ENCODE assay signal across 18 mouse cellular contexts in genomic region chr16:93055545-93055944, GRCm38 (mm10).
"Had no signal": no experiment of that assay in that cellular context is flagged by ENCODE, and none has a peak within 500 bp of the region (broad histone marks: within the 10 kb centered on the region; RNA-seq: fewer than 3 reads in every experiment).

No protein-coding gene starts in this region.

- H3K9ac ChIP-seq: liver, embryonic 12.5 days; liver, embryonic 14.5 days; lung, embryonic 14.5 days; midbrain, embryonic 12.5 days; neural tube, embryonic 13.5 days; neural tube, embryonic 15.5 days had no signal

- H3K9me3 ChIP-seq: liver, embryonic 12.5 days; midbrain, embryonic 10.5 days; midbrain, embryonic 12.5 days; neural tube, embryonic 13.5 days; neural tube, embryonic 15.5 days had no signal

- H3K27ac ChIP-seq: liver, embryonic 12.5 days; liver, embryonic 14.5 days; midbrain, embryonic 10.5 days; midbrain, embryonic 12.5 days; neural tube, embryonic 13.5 days; neural tube, embryonic 15.5 days had no signal

- H3K36me3 ChIP-seq: liver, embryonic 12.5 days; midbrain, embryonic 10.5 days; midbrain, embryonic 12.5 days; neural tube, embryonic 13.5 days; neural tube, embryonic 15.5 days had no signal

- H3K4me3 ChIP-seq: liver, embryonic 12.5 days; midbrain, embryonic 10.5 days; midbrain, embryonic 12.5 days; neural tube, embryonic 13.5 days; neural tube, embryonic 15.5 days had no signal

- H3K4me1 ChIP-seq: liver, embryonic 12.5 days; midbrain, embryonic 10.5 days; midbrain, embryonic 12.5 days; neural tube, embryonic 13.5 days; neural tube, embryonic 15.5 days had no signal

- H3K4me2 ChIP-seq: liver, embryonic 12.5 days; lung, embryonic 14.5 days; midbrain, embryonic 12.5 days; neural tube, embryonic 13.5 days; neural tube, embryonic 15.5 days had no signal

- H3K27me3 ChIP-seq: liver, embryonic 12.5 days; midbrain, embryonic 12.5 days; neural tube, embryonic 13.5 days; neural tube, embryonic 15.5 days had no signal

- ATAC-seq: liver, embryonic 12.5 days had no signal

- DNase-seq: lung, adult 18-20 months; lung, embryonic 14.5 days; lung, postnatal 10 days; lung, postnatal 4 days; midbrain, embryonic 14.5 days; retina, postnatal 1 day; right cerebral cortex, adult 18-20 months; right cerebral cortex, postnatal 25 days; right cerebral cortex, postnatal 4 days; spleen, adult 18-20 months; thymus, adult 18-20 months; thymus, postnatal 14 days had no signal
